Comparison of ENCODE assay signal across 10 mouse cellular contexts in genomic region chr15:102802265-102802813, GRCm38 (mm10).
DNase-seq lines count a peak whose midpoint lies in the region; TF ChIP-seq lines count a peak whose summit lies in the region.
"Had no signal": no experiment of that assay in that cellular context is flagged by ENCODE, and none has a peak within 500 bp of the region (broad histone marks: within the 10 kb centered on the region; RNA-seq: fewer than 3 reads in every experiment).

No protein-coding gene starts in this region.

- no peak for TF ChIP-seq POLR2A in olfactory bulb, adult 2 months (IDR thresholded peaks at IDR 0.05; ENCODE audit: insufficient read depth, low read depth, low read length)

- H3K4me1 ChIP-seq in olfactory bulb, adult 2 months (ENCODE audit: control insufficient read depth, insufficient read depth, low read length), result peaks cover 16% of the 10 kb centered on the region
- H3K4me1 ChIP-seq: kidney, embryonic 15.5 days; liver, embryonic 15.5 days had no signal

- H3K27ac ChIP-seq in olfactory bulb, adult 2 months (ENCODE audit: insufficient read depth, low read depth, low read length), result peak overlapping the region; percentile 39
- H3K27ac ChIP-seq: kidney, embryonic 15.5 days; liver, embryonic 15.5 days had no signal

- WGBS in olfactory bulb, adult 2 months, result 38% methylated on average over 8 of the region's 8 CpGs

- no peak for TF ChIP-seq CTCF in olfactory bulb, adult 2 months (IDR thresholded peaks at IDR 0.05; ENCODE audit: insufficient read depth, low read depth, low read length)

- peak; percentile 48 to 76 for DNase-seq in adrenal gland, adult (ENCODE audit: inconsistent age in 2 of 2, low spot score in 1 of 2)
- no peak for DNase-seq in adrenal gland, postnatal 4 days (ENCODE audit: low spot score in 2 of 2)
- DNase-seq in lung, postnatal 10 days, result peak; percentile 2
- no peak for DNase-seq in lung, postnatal 14 days
- DNase-seq in adrenal gland, postnatal 14 days, result peak; percentile 54
- DNase-seq in T-cell, adult 2 months (ENCODE audit: low spot score), result no peak
- DNase-seq in thymus, adult 18-20 months, result no peak

- H3K4me3 ChIP-seq in olfactory bulb, adult 2 months (ENCODE audit: insufficient read depth, low read depth, low read length), result no peak overlapping the region
- H3K4me3 ChIP-seq: kidney, embryonic 15.5 days; liver, embryonic 15.5 days had no signal

Comparison
In these comparisons a context has a peak if more than half of its experiments do, and no peak if none do; other contexts are left out.
1. DNase-seq: peak in adrenal gland, adult (2 of 2), lung, postnatal 10 days (single experiment) and adrenal gland, postnatal 14 days (single experiment); none in adrenal gland, postnatal 4 days (0 of 2), lung, postnatal 14 days (single experiment), T-cell, adult 2 months (single experiment) and thymus, adult 18-20 months (0 of 2).